Mouse (Mus musculus): ENCODE measurements around the gene Serinc5. TPM values are rescaled to one million over a fixed set of nuclear protein-coding genes. Genes with fewer than 3 reads are reported as not detected.

Gene Serinc5
- polyA plus RNA-seq, 1 experiment from 2014 or later, result 11.0 TPM

GRCm38 (mm10) chr13:92743337-92743736 lies 132.4 kb downstream of the Serinc5 start:
- Histone ChIP-seq H3K4me2 (ENCODE audit: low read depth, low read length) (no peak overlapping the region), H3K36me3 (ENCODE audit: control insufficient read depth, insufficient read depth) (no peaks in the 10 kb centered on the region), H3K27ac (ENCODE audit: low read length) (no peak overlapping the region), H3K9me3 (replicated peaks; ENCODE audit: control insufficient read depth, low read length) (no peaks in the 10 kb centered on the region), H3K9ac (ENCODE audit: low read length) (no peak overlapping the region), H3K4me1 (ENCODE audit: control insufficient read depth, insufficient read depth, low read length) (no peaks in the 10 kb centered on the region), H3K27me3 (ENCODE audit: control insufficient read depth, insufficient read depth, low read length) (no peaks in the 10 kb centered on the region), H3K4me3 (ENCODE audit: low read length) (no peak overlapping the region)
- no peak for ATAC-seq (replicated peaks; ENCODE audit: extremely low read depth, insufficient read depth, low FRiP score)
- WGBS, result 54% methylated on average over 5 of the region's 5 CpGs

GRCm38 (mm10) chr13:92750976-92751518 lies 140.2 kb downstream of the Serinc5 start:
- ATAC-seq (replicated peaks; ENCODE audit: extremely low read depth, insufficient read depth, low FRiP score), result 0 out of 2 replicates have a peak, but pooled peaks have one; percentile 54
- H3K4me3 ChIP-seq (ENCODE audit: low read length), result no peak overlapping the region
- no peaks in the 10 kb centered on the region for H3K27me3 ChIP-seq (ENCODE audit: control insufficient read depth, insufficient read depth, low read length)
- peak overlapping the region; percentile 44 for H3K4me2 ChIP-seq (ENCODE audit: low read depth, low read length)
- H3K27ac ChIP-seq (ENCODE audit: low read length), result peak overlapping the region; percentile 43; the same call in 1 of the 2 replicates
- H3K9me3 ChIP-seq (replicated peaks; ENCODE audit: control insufficient read depth, low read length), result no peaks in the 10 kb centered on the region
- 0 out of 2 replicates have a peak overlapping the region, but pooled peaks have one; percentile 4 for H3K9ac ChIP-seq (ENCODE audit: low read length)
- peaks cover 7% of the 10 kb centered on the region; the same call in 1 of the 2 replicates for H3K4me1 ChIP-seq (ENCODE audit: control insufficient read depth, insufficient read depth, low read length)
- 9% methylated on average over 7 of the region's 7 CpGs for WGBS
- no peaks in the 10 kb centered on the region for H3K36me3 ChIP-seq (ENCODE audit: control insufficient read depth, insufficient read depth)

- Histone ChIP-seq H3K27ac (ENCODE audit: low read length) (peak overlapping the region; percentile 43), H3K4me1 (ENCODE audit: control insufficient read depth, insufficient read depth, low read length) (peaks cover 7% of the 10 kb centered on the region; the same call in 1 of the 2 replicates), H3K27me3 (ENCODE audit: control insufficient read depth, insufficient read depth, low read length) (no peaks in the 10 kb centered on the region), H3K9me3 (replicated peaks; ENCODE audit: control insufficient read depth, low read length) (no peaks in the 10 kb centered on the region), H3K9ac (ENCODE audit: low read length) (peak overlapping the region; percentile 26; the same call in 1 of the 2 replicates), H3K4me3 (ENCODE audit: low read length) (no peak overlapping the region), H3K4me2 (ENCODE audit: low read depth, low read length) (no peak overlapping the region), H3K36me3 (ENCODE audit: control insufficient read depth, insufficient read depth) (no peaks in the 10 kb centered on the region)
- 64% methylated on average over 21 of the region's 21 CpGs for WGBS
- peak; percentile 72 for ATAC-seq (replicated peaks; ENCODE audit: extremely low read depth, insufficient read depth, low FRiP score)
Observed at GRCm38 (mm10) chr13:92751726-92752565, 141.1 kb downstream of the Serinc5 start.

DNA sequence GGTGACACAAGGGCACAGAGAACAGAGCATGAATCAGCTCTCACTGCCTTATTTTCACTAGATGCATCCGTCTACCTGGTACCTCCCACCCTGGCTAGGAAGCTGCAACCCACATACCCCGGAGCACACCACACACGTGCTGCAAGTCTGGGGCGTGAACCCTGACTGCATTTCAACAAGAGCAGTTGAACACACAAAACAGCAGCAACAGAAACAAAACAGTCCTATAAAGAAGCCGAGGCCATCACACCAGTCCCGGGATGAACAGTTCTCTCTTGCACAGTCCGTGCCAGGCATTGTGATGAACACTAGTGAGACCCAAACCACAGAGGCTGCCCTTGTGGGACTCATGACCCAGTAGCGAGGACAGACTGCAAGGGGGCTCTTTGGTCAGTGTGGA lies 142.8 kb downstream of the Serinc5 start:
- Histone ChIP-seq H3K9me3 (replicated peaks; ENCODE audit: control insufficient read depth, low read length) (no peaks in the 10 kb centered on the region), H3K4me1 (ENCODE audit: control insufficient read depth, insufficient read depth, low read length) (peaks cover 12% of the 10 kb centered on the region; the same call in 1 of the 2 replicates), H3K4me2 (ENCODE audit: low read depth, low read length) (no peak overlapping the region), H3K27me3 (ENCODE audit: control insufficient read depth, insufficient read depth, low read length) (no peaks in the 10 kb centered on the region), H3K36me3 (ENCODE audit: control insufficient read depth, insufficient read depth) (no peaks in the 10 kb centered on the region), H3K27ac (ENCODE audit: low read length) (no peak overlapping the region), H3K9ac (ENCODE audit: low read length) (no peak overlapping the region), H3K4me3 (ENCODE audit: low read length) (no peak overlapping the region)
- WGBS, result 89% methylated on average over 8 of the region's 8 CpGs
- no peak for ATAC-seq (replicated peaks; ENCODE audit: extremely low read depth, insufficient read depth, low FRiP score)

- 70% methylated on average over 7 of the region's 7 CpGs for WGBS
- H3K4me1 ChIP-seq (ENCODE audit: control insufficient read depth, insufficient read depth, low read length), result peaks cover 20% of the 10 kb centered on the region
Observed at GRCm38 (mm10) chr13:92755036-92755435, 144.1 kb downstream of the Serinc5 start.

DNA sequence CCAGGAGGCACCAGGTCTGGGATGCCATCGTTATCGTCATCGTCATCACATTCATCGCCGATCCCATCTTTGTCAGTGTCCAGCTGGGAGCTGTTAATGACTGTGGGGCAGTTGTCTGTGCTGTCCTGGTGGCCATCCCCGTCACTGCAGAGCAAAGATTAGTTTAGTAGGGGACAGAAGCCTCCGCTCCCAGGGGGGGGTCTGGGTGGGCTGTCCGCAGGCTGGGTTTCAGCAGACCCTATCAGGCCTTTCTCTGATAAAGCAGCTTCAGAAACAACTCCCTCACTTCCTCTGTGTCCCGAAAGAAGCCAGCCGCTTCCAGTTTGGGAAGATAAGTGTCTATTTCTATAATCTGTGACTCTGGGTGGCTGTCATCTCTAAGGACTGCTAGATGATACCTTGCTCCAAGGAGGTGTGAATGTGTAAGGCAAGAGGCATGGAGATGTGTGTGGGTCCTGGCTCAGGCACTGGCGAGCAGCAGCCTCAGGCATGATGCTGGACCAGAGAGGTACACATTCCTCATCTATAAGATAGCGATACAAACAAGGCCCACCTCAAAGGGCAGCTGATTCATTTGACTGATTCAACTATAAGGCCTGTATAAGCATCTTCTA lies 147.2 kb downstream of the Serinc5 start:
- no peak overlapping the region for H3K9ac ChIP-seq (ENCODE audit: low read length)
- H3K27ac ChIP-seq (ENCODE audit: low read length), result peak overlapping the region; percentile 64
- ATAC-seq (replicated peaks; ENCODE audit: extremely low read depth, insufficient read depth, low FRiP score), result peak; percentile 80
- H3K4me1 ChIP-seq (ENCODE audit: control insufficient read depth, insufficient read depth, low read length), result peaks cover 13% of the 10 kb centered on the region
- 28% methylated on average over 12 of the region's 12 CpGs for WGBS
- no peaks in the 10 kb centered on the region for H3K9me3 ChIP-seq (replicated peaks; ENCODE audit: control insufficient read depth, low read length)
- no peak overlapping the region for H3K4me3 ChIP-seq (ENCODE audit: low read length)
- no peaks in the 10 kb centered on the region for H3K27me3 ChIP-seq (ENCODE audit: control insufficient read depth, insufficient read depth, low read length)
- H3K36me3 ChIP-seq (ENCODE audit: control insufficient read depth, insufficient read depth), result no peaks in the 10 kb centered on the region
- no peak overlapping the region for H3K4me2 ChIP-seq (ENCODE audit: low read depth, low read length)

More at GRCm38 (mm10) chr13:92755036-92755435, 144.1 kb downstream of the Serinc5 start:
- no peak overlapping the region for H3K4me2 ChIP-seq (ENCODE audit: low read depth, low read length)
- H3K27me3 ChIP-seq (ENCODE audit: control insufficient read depth, insufficient read depth, low read length), result no peaks in the 10 kb centered on the region
- no peak overlapping the region for H3K9ac ChIP-seq (ENCODE audit: low read length)
- no peaks in the 10 kb centered on the region for H3K9me3 ChIP-seq (replicated peaks; ENCODE audit: control insufficient read depth, low read length)
- no peaks in the 10 kb centered on the region for H3K36me3 ChIP-seq (ENCODE audit: control insufficient read depth, insufficient read depth)
- no peak for ATAC-seq (replicated peaks; ENCODE audit: extremely low read depth, insufficient read depth, low FRiP score)
- H3K27ac ChIP-seq (ENCODE audit: low read length), result no peak overlapping the region
- H3K4me3 ChIP-seq (ENCODE audit: low read length), result no peak overlapping the region

- Histone ChIP-seq H3K36me3 (ENCODE audit: control insufficient read depth, insufficient read depth) (no peaks in the 10 kb centered on the region), H3K9ac (ENCODE audit: low read length) (no peak overlapping the region), H3K4me3 (ENCODE audit: low read length) (no peak overlapping the region), H3K27ac (ENCODE audit: low read length) (peak overlapping the region; percentile 64), H3K4me1 (ENCODE audit: control insufficient read depth, insufficient read depth, low read length) (peaks cover 13% of the 10 kb centered on the region), H3K4me2 (ENCODE audit: low read depth, low read length) (no peak overlapping the region), H3K9me3 (replicated peaks; ENCODE audit: control insufficient read depth, low read length) (no peaks in the 10 kb centered on the region), H3K27me3 (ENCODE audit: control insufficient read depth, insufficient read depth, low read length) (no peaks in the 10 kb centered on the region)
- peak; percentile 42; the same call in 1 of the 2 replicates for ATAC-seq (replicated peaks; ENCODE audit: extremely low read depth, insufficient read depth, low FRiP score)
- WGBS, result 51% methylated on average over 4 of the region's 4 CpGs
Observed at GRCm38 (mm10) chr13:92759096-92759495, 148.2 kb downstream of the Serinc5 start.

GRCm38 (mm10) chr13:92760519-92760918 lies 149.6 kb downstream of the Serinc5 start:
- Histone ChIP-seq H3K9me3 (replicated peaks; ENCODE audit: control insufficient read depth, low read length) (no peaks in the 10 kb centered on the region), H3K27ac (ENCODE audit: low read length) (no peak overlapping the region), H3K27me3 (ENCODE audit: control insufficient read depth, insufficient read depth, low read length) (no peaks in the 10 kb centered on the region), H3K4me3 (ENCODE audit: low read length) (no peak overlapping the region), H3K4me1 (ENCODE audit: control insufficient read depth, insufficient read depth, low read length) (peaks cover 13% of the 10 kb centered on the region), H3K4me2 (ENCODE audit: low read depth, low read length) (no peak overlapping the region), H3K9ac (ENCODE audit: low read length) (no peak overlapping the region), H3K36me3 (ENCODE audit: control insufficient read depth, insufficient read depth) (no peaks in the 10 kb centered on the region)
- no peak for ATAC-seq (replicated peaks; ENCODE audit: extremely low read depth, insufficient read depth, low FRiP score)
- WGBS, result 84% methylated on average over 6 of the region's 6 CpGs
